Mouse (Mus musculus) spleen, postnatal 14 days (tissue): ENCODE data around the gene Inka1.
A peak's percentile ranks its signal among the peaks of the same experiment; 100 is the strongest.
"Not testable (repeated sequence)": the region's sequence is repeated elsewhere in the genome, so short reads cannot be mapped to it uniquely, and the experiment has no call there.

Experiments used
- DNase-seq, 2 experiments: peaks; one replicate each; pipeline ENCODE4 v3.0.0; 2021 to 2022; ENCODE audit warnings: low spot score in 2 of 2

The Inka1 gene

DNA sequence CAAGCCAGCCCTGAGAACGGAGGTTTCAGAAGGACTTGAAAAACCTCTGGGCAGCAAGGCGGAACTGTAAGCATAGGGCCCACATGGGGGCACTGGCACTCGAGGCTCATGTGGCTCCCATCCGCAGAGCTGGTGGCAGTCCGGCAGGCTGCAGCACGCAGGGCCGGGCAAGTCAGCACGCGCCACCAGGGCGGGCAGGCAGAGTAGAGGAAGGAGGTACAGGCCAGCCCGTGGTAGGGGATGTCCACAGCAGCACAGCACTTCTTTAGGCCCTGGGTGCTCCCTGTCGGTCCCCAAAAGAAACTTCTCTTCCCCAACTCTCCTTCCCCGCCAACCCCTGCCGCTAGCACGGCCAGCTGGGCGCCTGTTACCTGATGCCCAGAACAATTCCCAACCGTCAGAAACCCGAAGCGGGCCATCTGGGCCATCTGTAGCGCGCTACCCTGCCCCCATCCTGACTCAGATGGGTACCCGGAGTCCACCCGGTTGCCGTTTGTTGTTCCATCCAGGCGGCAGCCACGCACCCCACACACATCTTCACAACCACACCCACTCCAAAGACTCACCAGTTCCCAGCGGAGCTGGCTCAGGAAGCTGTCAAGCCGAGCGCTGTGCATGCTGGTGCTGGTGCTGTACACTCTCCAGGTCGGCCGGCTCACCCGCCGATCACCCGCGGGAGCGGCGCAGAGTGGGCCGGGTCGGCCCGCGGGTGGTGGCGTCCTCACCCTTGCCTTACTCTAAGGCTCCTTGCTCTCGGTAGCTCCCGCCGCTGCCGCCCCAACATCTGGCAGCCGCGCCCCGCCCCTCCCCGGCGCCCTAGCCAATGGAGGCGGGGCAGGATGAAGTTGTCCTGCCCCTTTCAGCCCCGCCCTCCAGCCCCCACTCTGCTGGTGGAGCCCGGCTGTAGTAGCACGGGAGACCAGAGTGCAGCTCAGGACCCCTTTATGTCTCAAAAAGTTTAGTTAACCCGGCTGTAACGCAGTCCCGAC is at the start of gene Inka1:
Gene Inka1, minus strand, starts transcription at position 749 of the 989 bp plus-strand sequence.
- peak; percentile 88 to 91 for DNase-seq

DNA sequence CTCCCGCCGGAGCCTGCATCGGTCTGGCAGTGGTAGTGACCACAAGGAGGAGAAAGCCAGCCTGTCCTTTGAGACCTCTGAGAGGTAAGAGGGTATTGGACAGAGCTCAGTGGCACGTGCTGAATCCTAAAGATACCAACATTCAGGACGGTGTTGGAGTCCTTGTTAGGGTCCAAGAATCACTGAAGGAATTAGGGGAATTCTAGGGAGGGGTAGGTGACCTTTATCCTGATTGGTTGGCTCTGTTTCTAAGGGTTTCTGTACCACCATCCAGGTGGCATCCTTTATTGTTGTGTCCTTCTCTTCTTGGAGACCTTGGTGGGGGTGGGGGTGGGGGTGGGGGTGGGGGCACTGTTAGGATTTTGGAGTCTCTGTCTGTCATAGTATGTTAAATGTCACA is 46.4 kb upstream of the Inka1 start:
- DNase-seq, result no peak

DNA sequence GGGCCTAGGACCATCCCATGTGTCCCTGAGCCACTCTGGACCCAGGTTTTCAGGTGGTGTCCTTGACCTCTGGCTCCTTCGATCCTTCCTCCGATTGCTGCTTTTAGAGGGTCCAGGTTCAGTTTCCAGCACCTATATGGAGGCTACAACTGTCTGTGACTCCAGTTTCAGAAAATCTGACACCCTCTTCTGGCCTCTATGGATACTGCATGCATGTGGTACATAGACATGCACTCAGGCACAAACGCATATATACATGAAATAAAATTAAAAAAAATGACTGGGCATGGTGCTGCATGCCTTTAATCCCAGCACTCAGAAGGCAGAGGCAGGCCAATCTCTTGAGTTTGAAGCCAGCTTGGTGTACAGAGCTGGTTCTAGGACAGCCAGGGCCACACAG is 42.2 kb upstream of the Inka1 start:
- no peak for DNase-seq

DNA sequence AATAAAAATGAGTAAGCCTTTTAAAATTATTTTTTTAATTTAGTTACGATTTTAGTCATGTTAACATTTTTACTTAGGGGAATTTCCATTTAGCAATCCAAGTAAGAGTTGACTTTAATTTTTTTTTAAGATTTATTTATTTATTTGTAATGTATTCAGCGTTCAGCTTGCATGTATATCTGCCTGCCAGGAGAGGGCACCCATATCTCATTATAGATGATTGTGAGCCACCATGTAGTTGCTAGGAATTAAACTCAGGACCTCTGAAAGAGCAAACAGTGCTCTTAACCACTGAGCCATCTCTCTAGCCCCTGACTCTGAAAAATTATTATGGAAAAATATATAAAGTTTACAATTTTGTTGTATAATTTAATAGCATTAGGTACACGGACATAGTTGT is 40.9 kb upstream of the Inka1 start:
- no peak for DNase-seq

DNA sequence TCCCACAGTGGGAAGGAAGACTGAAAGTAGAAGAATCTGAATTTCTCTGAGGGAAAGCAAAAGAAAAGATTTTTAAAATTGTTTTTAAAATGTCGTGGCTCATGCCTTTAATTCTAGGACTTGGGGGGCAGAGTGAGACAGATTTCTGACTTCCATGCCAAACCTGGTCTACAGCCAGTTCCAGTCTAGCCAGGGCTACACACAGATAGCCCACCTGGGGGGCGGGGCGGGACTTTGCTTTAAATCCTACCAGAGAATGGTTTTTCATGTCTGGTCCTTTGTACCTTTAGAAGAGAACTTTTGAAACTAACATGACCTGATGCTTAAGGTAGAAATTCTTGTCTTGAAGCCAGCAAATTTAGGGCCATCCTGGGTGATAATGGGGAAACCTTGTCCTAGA is 37.5 kb upstream of the Inka1 start:
- DNase-seq, result no peak

DNA sequence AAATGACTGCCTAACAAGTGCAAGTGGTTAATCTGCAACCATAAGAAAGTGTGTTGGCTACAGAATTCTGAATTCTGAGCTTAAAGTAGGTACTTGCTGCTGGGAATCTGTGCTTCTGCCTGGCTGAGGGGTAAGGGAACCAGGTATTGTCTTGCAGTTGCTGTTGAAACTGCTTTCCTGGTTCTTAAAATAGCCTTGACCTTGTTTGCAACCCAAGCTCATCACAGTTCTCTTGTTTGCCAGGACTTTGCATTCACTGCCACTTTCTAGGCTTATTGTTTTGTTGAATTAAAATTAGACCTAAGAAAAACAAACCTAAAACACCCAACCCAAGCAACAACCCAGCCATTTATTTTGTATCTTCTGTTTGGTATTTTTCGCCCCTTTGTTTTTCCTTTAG is 35.1 kb upstream of the Inka1 start:
- no peak for DNase-seq

DNA sequence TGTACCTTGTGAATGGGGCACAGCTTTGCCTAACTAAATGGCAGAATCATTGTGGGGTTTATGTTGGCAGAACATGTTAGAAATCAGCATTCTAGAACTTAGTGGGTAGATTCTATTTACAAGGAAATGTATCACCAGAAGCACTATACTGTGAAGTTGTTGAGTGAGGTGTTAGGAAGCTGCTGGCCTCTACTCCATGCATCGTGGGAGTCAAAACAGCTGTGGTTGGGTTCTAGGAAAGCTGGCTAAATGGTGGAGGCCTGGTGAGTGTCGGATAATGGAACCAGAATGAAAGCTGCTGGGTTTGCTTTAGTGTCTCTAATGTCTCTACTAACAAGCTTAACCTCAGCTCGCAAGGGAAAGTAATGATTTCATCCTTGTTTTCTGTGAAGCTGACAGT is 31.4 kb upstream of the Inka1 start:
- DNase-seq, result no peak

DNA sequence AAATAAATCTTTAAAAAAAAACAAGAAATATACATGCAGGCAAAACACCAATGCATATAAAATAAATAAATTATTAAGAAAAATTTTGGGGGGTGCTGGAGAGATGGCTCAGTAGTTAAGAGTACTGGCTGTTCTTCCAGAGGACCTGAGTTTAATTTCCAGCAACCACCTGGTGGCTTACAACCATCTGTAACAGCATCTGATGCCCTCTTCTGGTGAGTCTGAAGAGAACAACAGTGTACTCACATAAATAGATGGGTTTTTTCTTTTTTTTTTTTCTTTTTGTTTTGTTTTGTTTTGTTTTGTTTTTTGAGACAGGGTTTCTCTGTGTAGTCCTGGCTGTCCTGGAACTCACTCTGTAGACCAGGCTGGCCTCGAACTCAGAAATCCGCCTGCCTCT is 27.9 kb upstream of the Inka1 start:
- DNase-seq, result not testable (repeated sequence)

DNA sequence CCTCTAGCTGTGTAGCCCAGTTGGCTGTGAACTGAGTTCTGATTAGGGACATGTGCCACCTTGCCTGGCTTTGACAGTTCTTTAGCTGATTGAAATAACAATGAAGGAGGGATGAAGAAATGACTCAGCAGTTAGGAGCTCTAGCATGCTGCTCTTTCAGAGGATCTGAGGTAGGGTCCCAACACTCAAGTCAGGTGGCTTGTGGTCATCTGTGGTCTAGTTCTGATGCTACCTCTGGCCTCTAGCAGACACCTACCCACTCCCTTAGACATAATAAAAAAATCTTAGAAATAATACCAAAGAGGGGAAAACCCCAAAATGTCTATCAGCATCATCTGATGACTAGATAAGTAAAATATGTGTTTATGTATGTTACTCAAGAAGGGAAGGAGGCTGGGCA is 24.7 kb upstream of the Inka1 start:
- DNase-seq, result no peak

DNA sequence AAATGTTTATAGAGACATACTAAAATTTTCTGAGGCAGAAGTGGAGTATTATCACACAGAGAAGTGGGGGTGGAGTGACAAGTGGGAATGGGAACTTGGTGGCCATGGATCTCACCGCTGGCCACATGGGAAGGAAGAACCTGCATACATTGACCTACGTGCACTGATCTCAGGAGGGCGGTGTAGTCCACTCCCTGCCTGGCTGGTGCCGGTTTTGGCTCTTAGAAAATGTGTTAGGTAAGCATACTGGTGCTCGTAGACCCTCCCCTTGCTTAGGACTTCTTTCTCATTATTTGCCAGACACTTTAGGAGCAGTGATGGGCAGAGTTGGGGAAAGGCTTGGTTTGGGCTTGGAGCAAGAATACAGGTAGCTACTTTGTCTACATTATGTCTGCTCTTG is 22.4 kb upstream of the Inka1 start:
- DNase-seq, result no peak

DNA sequence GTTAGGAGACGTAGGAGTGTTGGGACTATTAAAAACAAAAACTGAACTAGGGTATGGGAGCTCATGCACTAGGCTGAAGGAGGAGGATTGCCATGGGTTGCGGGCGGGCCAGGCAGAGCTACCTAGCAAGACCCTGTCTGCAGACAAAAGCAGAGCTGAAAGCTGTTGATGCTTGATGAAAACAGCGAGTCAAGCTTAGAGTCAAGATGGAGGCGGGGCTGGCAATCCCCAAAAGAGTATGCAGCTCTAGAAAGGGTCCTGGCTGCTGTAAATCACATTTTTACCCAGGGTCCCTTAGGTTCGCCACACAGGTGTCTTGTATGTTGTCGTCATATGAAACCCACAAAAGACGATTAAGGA is 17.8 kb upstream of the Inka1 start:
- DNase-seq, result peak in 1 of 2 experiments; percentile 25

DNA sequence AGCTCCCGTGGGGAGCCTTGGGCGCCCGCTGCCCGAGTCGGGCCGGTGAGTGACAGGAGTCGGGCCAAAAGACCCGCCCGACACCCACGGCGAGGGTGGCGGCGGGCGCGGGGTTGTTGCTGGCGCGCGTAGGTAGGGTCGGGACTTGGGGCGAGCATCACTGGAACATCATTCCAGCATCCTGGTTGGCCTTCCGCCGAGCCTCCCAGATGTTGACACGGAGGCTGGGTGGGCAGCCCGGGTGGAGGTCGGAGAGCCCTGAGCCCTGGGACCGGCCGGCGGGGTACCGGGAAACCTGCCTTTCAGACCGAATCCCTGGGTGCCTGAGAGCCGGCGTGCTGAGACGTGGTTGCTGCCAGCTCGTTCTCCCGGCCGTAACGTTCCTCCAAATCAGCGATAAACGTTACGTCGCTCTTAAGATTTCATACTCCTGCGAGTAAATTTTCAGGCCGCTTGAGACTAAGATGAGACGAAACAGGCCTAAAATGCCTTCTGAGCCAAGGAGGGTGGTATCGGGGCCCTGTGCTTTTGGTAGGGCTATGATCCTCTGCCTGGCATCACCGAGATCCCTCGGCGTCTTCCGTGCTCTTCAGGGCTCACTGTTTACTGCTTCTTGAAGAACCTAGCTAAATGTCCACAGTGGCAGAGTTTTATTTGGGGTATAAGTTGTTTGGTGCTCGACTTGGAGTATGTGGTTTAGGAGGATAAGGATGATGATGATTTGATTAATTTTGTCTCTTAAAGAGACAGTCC is 17.3 kb upstream of the Inka1 start:
- DNase-seq, result peak in 1 of 2 experiments; percentile 41

DNA sequence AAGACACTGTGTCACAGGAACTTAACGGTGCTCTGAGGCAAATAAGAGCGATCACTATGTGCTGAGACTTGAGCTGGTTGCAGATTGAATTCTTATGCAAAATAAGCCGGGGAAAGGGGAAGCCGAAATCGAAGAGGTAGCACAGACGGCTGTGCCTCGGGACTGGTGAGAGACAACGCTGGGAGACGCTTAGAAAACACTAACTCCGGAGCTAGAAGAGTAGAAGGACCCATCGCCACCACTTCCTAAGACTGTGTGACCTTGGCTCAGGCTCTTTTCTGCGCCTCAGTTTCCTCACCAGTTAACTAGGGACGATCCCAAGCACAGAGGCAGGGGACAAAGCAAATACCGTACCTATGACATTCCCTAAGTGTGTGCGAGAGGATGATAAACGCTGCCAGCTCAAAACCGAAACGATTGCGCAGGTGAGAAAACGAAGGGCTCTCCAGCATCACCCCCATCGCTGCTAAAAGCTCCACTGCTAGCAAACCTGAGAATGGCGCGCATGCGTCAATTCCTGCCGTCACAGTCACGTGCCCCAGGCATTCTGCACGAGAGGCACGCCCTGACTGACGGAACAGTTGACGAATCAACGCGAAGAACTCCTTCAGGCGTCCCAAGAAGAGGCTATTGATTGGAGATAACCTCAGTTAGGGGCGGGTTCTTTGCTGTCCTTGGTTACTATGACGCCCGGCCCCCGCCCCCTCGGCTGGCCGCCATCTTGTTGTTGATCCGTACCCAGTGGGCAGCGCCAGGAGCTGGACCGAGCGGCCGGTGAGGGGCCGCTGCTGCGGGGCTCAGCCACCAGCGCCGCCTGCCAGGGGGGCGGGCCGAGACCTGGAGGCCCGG is 16.5 kb upstream of the Inka1 start, which contains the start of gene Ip6k1:
Gene Ip6k1, plus strand, starts transcription at position 580 of the 849 bp plus-strand sequence.
- DNase-seq, result peak; percentile 99

DNA sequence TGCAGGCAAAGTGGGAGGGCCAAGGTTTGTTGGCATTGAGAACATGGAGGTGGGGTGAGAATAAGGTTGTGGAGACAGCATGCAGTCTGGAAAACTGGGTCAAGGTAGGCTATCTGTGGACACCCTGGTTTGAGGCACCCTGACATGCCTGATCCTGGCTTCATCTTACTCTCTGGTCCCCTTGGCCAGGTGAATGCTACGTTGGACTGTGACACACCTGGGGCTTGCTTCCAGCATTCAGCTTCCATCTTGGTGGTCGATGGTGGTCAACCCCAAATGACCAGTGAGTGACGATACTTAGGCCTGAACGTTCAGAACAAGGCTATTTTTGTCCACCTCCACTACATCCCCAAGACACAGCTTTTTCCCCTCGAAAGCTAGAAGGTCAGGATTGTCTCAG is 10.4 kb upstream of the Inka1 start, which contains the start of gene Gm20662:
Gene Gm20662, plus strand, starts transcription at position 301 of the 400 bp plus-strand sequence.
- DNase-seq, result no peak

DNA sequence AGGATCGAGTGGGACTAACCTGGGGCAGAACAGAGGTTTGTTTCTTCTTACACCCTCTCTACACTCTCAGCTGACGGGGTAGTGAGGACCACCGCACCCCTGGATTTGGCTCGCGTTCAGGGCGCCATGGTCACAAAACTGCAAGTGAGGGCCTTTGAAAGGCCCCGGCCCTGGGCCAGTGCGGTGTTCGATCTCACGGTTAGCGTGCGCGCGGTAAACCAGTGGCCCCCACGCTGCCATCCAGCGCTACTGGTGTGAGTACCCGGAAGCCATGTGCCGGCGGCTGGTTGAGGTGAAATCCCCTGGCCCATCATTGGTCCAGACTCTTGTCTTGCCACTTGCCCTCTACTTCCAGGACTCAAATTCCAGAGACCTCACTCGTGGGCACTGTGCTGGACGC is 9.8 kb upstream of the Inka1 start:
- no peak for DNase-seq

DNA sequence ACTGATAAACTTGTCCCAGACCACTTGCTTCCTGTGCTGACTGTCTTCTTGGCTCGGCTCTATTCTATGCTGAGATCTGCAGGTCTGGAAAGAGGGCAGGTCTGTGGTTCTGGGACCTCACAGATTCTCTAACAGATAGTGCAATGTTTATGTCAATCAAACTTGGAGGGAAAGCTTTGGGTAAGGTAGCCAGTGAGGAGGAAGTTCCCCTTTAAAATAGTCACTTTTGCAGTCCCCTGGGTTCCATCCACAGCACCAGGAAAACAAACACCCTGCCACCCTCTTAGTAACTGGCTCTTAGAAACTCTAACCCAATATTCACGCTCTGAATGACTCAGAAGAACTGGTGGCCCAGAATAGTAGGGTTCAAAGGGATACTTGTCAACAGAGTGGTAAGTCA is 8.8 kb upstream of the Inka1 start:
- no peak for DNase-seq

DNA sequence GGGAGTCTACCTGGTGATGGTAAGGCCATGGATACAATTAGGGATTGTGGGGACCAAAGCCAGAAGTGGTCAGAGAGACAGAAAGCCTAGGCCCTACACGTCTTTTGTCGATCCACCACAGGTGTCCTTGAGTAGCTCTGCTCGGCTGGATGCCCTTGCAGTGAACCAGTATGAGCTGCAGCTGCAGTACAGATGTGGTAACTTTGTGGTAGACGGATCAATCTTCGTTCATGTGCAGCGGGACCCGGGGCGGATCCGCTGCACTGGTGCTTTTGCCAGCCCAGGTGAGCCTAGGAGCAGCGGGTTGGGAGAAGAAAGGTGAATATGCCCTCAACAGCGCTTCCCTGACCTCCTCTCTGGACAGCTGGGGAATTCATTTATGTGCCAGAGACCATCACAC is 7.3 kb upstream of the Inka1 start:
- DNase-seq, result no peak

DNA sequence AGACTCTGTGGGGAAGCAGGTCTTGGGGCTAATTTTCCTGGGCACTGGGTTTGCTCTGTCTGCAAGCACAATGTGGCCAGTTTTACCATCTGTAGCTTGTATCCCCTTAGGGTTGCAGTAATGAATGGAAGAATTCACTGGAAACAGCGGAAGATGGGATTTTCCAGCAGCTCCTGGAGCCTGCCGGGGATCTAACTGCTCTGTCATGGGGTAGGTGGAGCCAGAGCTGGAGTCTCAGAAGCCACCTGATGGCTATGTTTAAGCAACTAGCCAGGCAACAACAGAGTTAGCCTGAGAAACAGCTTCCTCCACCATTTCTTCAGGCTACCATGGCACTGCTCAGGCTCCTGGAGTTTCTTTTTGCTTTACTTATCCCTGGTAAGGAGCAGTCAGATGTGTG is 6.5 kb upstream of the Inka1 start, which contains the start of gene Cdhr4:
Gene Cdhr4, plus strand, starts transcription at position 301 of the 400 bp plus-strand sequence.
- no peak for DNase-seq

DNA sequence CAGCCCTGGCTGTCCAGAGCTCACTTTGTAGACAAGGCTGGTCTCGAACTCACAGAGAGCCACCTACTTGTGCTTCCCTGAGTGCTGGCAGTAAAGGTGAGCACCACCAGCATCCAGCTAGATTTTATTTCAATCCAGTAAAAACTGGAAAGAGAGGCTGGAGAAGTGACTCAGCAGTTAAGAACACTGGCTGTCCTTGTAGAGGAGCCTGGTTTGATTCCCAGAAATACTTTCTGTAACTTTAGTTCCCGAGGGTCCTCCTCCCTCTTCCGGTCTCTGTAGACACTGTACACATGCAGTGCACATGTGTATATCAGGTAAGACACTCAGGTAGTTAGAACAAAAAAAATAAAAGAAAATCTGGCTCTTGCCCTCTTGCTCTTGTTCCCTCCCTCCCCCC is 2.3 kb upstream of the Inka1 start:
- DNase-seq, result no peak

DNA sequence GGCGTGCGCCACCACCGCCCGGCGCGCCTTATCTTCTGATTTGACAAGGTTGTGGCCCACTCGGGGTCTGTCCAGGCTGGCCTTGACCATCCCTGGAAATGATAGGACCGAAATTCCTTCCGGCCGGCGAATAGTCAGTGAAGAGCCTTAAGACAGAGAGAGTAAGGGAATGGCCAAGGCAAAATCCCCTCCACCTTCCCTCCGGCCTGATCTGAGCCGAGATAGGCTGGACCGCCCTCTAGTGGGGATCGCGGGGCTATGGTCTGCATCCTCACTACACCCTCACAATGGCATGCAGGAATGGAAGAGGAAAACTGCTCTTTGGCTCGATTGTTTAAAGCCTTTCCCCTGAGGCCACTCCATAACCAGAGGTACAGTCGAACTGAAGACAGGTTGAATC is 697 bp upstream of the Inka1 start:
- DNase-seq, result peak; percentile 64 to 73

DNA sequence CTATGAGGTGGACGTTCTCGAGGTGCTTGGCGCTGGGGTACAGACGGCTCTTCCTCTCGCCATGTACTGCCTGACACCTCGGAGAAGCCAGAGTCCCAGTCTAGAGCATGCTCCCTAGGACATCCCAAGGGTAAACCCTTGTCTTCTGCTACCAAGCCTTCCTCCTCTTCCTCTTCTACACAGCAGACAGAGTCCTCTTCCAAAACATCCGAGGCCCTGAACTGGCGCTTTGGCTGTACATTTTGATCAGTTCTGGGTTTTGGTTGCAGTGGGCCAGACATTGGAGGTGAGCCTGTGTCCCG is 974 bp downstream of the Inka1 start:
- DNase-seq, result no peak
